Mouse (Mus musculus) telencephalon, adult 2 months (tissue): ENCODE results near the gene Gm3182.
"Not testable (repeated sequence)": the region's sequence is repeated elsewhere in the genome, so short reads cannot be mapped to it uniquely, and the experiment has no call there.

ENCODE experiments used
- DNase-seq: peaks from one replicate; pipeline ENCODE4 v3.0.0-alpha.2; 2011; ENCODE audit warnings: low read depth, low spot score

The Gm3182 gene

DNA sequence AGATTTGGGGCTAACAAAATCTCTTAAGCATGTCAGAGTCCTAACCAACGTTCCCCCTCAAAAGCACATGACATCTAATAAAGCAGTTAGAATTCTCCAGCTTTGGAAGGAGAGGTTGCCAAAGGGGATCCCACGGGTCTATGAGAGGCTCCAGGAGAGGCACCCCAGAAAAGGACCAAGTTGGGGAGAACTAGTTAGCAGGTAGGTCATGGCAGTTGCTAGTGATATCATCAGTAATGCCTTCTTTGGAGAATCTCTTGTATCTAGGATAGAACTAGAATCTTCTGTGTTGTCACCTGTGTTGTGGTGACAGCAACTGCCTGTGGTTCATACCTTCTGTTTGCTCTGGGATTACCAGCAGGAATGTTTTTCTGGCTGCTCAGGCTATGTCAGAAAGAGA lies at the start of gene Gm3182:
TSS of gene Gm3182 (plus strand) at position 301 of the 400 bp plus-strand sequence.
- DNase-seq: not testable (repeated sequence)

DNA sequence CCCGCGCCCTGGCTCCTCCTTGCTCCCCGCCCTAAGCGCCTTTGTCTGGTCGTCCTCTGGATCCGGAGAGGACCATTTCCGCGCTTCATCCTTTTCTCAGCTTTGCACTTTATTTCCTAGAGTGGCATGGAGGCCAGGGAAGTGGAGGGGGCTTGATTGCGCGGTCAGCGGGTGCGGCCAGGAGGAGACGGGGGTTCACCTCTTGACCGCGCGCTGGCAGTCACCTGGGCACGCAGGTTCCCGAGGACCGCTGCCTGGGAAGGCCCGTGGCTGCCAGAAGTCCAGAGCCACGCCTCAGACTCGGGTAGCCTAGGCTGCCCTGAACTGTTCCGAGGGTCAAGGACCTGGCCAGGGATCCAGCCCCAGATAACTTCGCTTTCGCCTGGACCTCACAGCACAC lies 17.9 kb downstream of the Gm3182 start:
- DNase-seq: not testable (repeated sequence)
